Mouse (Mus musculus) liver, embryonic 14.5 days (tissue): ENCODE data around the gene Notch2.

ENCODE experiments used
- CTCF ChIP-seq: IDR thresholded peaks from 2 replicates; pipeline ENCODE4 v1.5.1; 2016; ENCODE audit warnings: antibody characterized with exemption, low read depth, control low read depth
- EP300 ChIP-seq: IDR thresholded peaks from 2 replicates; pipeline ENCODE4 v1.6.1; 2016; ENCODE audit warnings: antibody characterized with exemption, low read depth

DNA sequence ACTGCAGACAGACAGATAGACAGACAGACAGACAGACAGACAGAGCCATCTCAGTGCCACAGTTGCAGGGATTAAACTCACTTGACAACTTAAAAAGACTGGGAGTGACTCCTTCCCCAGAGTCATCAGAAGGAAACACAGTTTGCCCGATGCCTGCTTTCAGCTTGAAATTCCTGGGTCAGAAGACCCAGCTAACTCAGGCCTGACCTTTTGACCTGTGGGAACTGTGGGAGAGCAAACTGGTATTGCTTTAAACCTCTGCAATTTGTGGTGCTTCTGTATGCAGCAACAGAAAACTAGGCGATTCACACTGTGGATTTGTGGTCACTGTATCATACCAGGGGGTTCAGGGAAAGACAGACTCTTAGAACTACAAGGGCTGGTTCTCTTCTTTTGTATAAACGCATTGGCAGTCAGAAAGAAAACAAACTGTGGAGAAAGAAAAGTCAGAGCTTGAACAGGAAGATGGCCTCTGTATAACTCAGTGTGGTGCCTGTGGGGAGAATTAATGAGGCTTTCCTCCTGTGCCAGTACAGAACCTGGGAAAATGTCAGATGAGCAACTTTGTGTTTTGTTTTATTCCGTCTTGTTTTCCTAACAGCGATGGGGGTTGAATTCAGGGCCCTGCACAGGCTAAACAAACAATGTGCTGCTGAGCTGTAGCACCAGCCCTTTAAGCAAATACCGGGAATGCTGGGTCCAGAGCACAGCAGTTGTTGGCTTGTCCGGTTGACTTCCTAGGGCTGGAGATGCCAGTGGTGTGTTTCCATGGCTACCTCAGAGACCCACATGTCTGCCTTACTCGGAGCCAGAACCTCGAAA, 184.6 kb downstream of the Notch2 start:
- TF ChIP-seq CTCF = no peak
- no peak for TF ChIP-seq EP300
